16 mouse cellular contexts compared by ENCODE assay signal in genomic region chr12:82424783-82425182, GRCm38 (mm10).
DNase-seq lines count a peak whose midpoint lies in the region; ATAC-seq and TF ChIP-seq lines count a peak whose summit lies in the region.
"Had no signal": no experiment of that assay in that cellular context is flagged by ENCODE, and none has a peak within 500 bp of the region (broad histone marks: within the 10 kb centered on the region; RNA-seq: fewer than 3 reads in every experiment).

No protein-coding gene starts in this region.

- no peaks in the 10 kb centered on the region for H3K9me3 ChIP-seq in heart, embryonic 10.5 days
- no peaks in the 10 kb centered on the region for H3K9me3 ChIP-seq in midbrain, postnatal 0 days (ENCODE audit: low read length)
- no peaks in the 10 kb centered on the region for H3K9me3 ChIP-seq in midbrain, embryonic 13.5 days
- H3K9me3 ChIP-seq in heart, embryonic 15.5 days (replicated peaks), result no peaks in the 10 kb centered on the region
- H3K9me3 ChIP-seq: forebrain, embryonic 15.5 days; liver, embryonic 13.5 days had no signal

- no peak overlapping the region for H3K4me2 ChIP-seq in midbrain, postnatal 0 days (ENCODE audit: low read depth, low read length, poor library complexity, severe bottlenecking)
- no peak overlapping the region for H3K4me2 ChIP-seq in midbrain, embryonic 13.5 days (replicated peaks)
- H3K4me2 ChIP-seq in heart, embryonic 15.5 days, result peak overlapping the region; percentile 34
- H3K4me2 ChIP-seq: forebrain, embryonic 15.5 days; liver, embryonic 13.5 days had no signal

- peaks cover 8% of the 10 kb centered on the region; the same call in 1 of the 2 replicates for H3K4me1 ChIP-seq in heart, embryonic 10.5 days
- H3K4me1 ChIP-seq in midbrain, postnatal 0 days (ENCODE audit: insufficient read depth, low read length), result no peaks in the 10 kb centered on the region
- H3K4me1 ChIP-seq in midbrain, embryonic 13.5 days (replicated peaks), result no peaks in the 10 kb centered on the region
- H3K4me1 ChIP-seq in heart, embryonic 15.5 days (replicated peaks), result peaks cover 21% of the 10 kb centered on the region
- H3K4me1 ChIP-seq: liver, embryonic 13.5 days had no signal

- H3K27ac ChIP-seq in heart, embryonic 10.5 days, result peak overlapping the region; percentile 7; the same call in 1 of the 2 replicates
- no peak overlapping the region for H3K27ac ChIP-seq in midbrain, postnatal 0 days (ENCODE audit: low read depth, low read length)
- H3K27ac ChIP-seq in midbrain, embryonic 13.5 days, result no peak overlapping the region
- H3K27ac ChIP-seq in heart, embryonic 15.5 days, result peak overlapping the region; percentile 72
- H3K27ac ChIP-seq: forebrain, embryonic 15.5 days; hindbrain, postnatal 0 days; liver, embryonic 13.5 days had no signal

- no peak overlapping the region for H3K9ac ChIP-seq in midbrain, postnatal 0 days (replicated peaks; ENCODE audit: low read length, poor library complexity, severe bottlenecking)
- H3K9ac ChIP-seq in midbrain, embryonic 13.5 days (replicated peaks), result no peak overlapping the region
- no peak overlapping the region for H3K9ac ChIP-seq in heart, embryonic 15.5 days
- H3K9ac ChIP-seq: forebrain, embryonic 15.5 days; liver, embryonic 13.5 days had no signal

- WGBS in heart, embryonic 10.5 days, result 79% methylated on average over 15 of the region's 15 CpGs
- 84% methylated on average over 15 of the region's 15 CpGs for WGBS in midbrain, postnatal 0 days
- WGBS in midbrain, embryonic 13.5 days, result 92% methylated on average over 15 of the region's 15 CpGs
- WGBS in heart, embryonic 15.5 days, result 50% methylated on average over 15 of the region's 15 CpGs

- no peak for TF ChIP-seq CTCF in midbrain, postnatal 0 days (IDR thresholded peaks at IDR 0.05)

- no peak for DNase-seq in heart, embryonic 10.5 days (ENCODE audit: low spot score)
- DNase-seq in heart, adult 11 months, result no peak
- peak; percentile 30 for DNase-seq in midbrain, postnatal 0 days (ENCODE audit: low spot score)
- DNase-seq in frontal cortex, postnatal 25 days (ENCODE audit: low spot score in 2 of 2), result no peak
- no peak for DNase-seq in frontal cortex, adult 2 months (ENCODE audit: extremely low spot score in 1 of 2, low spot score in 1 of 2)
- DNase-seq: cerebellum, adult 18-20 months; gastrocnemius, postnatal 36 days; kidney, adult 2 months; kidney, postnatal 4 days; liver, embryonic 13.5 days; midbrain, embryonic 14.5 days; thymus, postnatal 14 days had no signal

- H3K36me3 ChIP-seq in heart, embryonic 10.5 days, result peaks cover 69% of the 10 kb centered on the region
- peaks cover 18% of the 10 kb centered on the region for H3K36me3 ChIP-seq in midbrain, postnatal 0 days (ENCODE audit: insufficient read depth, low read length)
- H3K36me3 ChIP-seq in midbrain, embryonic 13.5 days, result peaks cover 40% of the 10 kb centered on the region
- H3K36me3 ChIP-seq in heart, embryonic 15.5 days, result peaks cover 15% of the 10 kb centered on the region

- H3K27me3 ChIP-seq in heart, embryonic 10.5 days (ENCODE audit: insufficient read depth, poor library complexity, severe bottlenecking), result no peaks in the 10 kb centered on the region
- no peaks in the 10 kb centered on the region for H3K27me3 ChIP-seq in midbrain, postnatal 0 days (ENCODE audit: insufficient read depth, low read length)
- no peaks in the 10 kb centered on the region for H3K27me3 ChIP-seq in midbrain, embryonic 13.5 days
- H3K27me3 ChIP-seq in heart, embryonic 15.5 days, result no peaks in the 10 kb centered on the region
- H3K27me3 ChIP-seq: forebrain, embryonic 15.5 days; liver, embryonic 13.5 days had no signal

- ATAC-seq in midbrain, postnatal 0 days (ENCODE audit: low FRiP score), result no peak
- no peak for ATAC-seq in midbrain, embryonic 13.5 days
- ATAC-seq in heart, embryonic 15.5 days (replicated peaks; ENCODE audit: insufficient number of reproducible peaks, insufficient read depth, low FRiP score, low read depth), result peak; percentile 82
- ATAC-seq: forebrain, embryonic 15.5 days had no signal

- H3K4me3 ChIP-seq in heart, embryonic 10.5 days, result no peak overlapping the region
- no peak overlapping the region for H3K4me3 ChIP-seq in midbrain, postnatal 0 days (ENCODE audit: low read depth, low read length)
- H3K4me3 ChIP-seq in midbrain, embryonic 13.5 days (replicated peaks), result no peak overlapping the region
- peak overlapping the region; percentile 20; the same call in 1 of the 2 replicates for H3K4me3 ChIP-seq in heart, embryonic 15.5 days
- H3K4me3 ChIP-seq: forebrain, embryonic 15.5 days; liver, embryonic 13.5 days had no signal

Comparison
In these comparisons a context has a peak if more than half of its experiments do, and no peak if none do; other contexts are left out.
1. H3K27ac ChIP-seq: peak in heart, embryonic 10.5 days (single experiment) and heart, embryonic 15.5 days (single experiment); none in midbrain, postnatal 0 days (single experiment) and midbrain, embryonic 13.5 days (single experiment).